Mouse (Mus musculus) C2C12 (cell line): ENCODE results near the gene Cacnb4.

Source experiments
- CEBPB ChIP-seq: IDR thresholded peaks from one replicate; pipeline ENCODE4 v1.6.1; 2011; ENCODE audit warnings: low read depth, mild to moderate bottlenecking, control low read depth, moderate library complexity
- CTCF ChIP-seq: IDR thresholded peaks from one replicate; pipeline ENCODE4 v1.5.1; 2011; ENCODE audit not compliant: control insufficient read depth, insufficient read depth, insufficient read length
- MAX ChIP-seq: IDR thresholded peaks from one replicate; pipeline ENCODE4 v1.6.1; 2011; ENCODE audit warnings: mild to moderate bottlenecking, control low read depth
- MYOD1 ChIP-seq: IDR thresholded peaks from one replicate; pipeline ENCODE4 v1.6.1; 2011; ENCODE audit warnings: low read depth; ENCODE audit not compliant: control insufficient read depth, insufficient read length

GRCm38 (mm10) chr2:52489840-52490239, 186.8 kb downstream of the Cacnb4 start:
- TF ChIP-seq CTCF: no peak
- no peak for TF ChIP-seq MYOD1
- TF ChIP-seq MAX: no peak
- no peak for TF ChIP-seq CEBPB
